Mouse (Mus musculus) hindbrain, embryonic 15.5 days (tissue): ENCODE data around the gene Trank1. TPM values are rescaled to one million over a fixed set of nuclear protein-coding genes. Genes with fewer than 3 reads are reported as not detected.

Experiments
- ATAC-seq: fragments of 200-750 bp; cut with Nextera tagmentation; 2 replicates; pipeline ENCODE4 v1.8.0; 2017; ENCODE audit warnings: low read depth, moderate number of reproducible peaks, moderate TSS enrichment; ENCODE audit not compliant: low FRiP score
- H3K27ac ChIP-seq: fragments of 300-500 bp; sonication (generic); replicated peaks from 2 replicates; pipeline ENCODE4 v1.5.1; 2015; ENCODE audit warnings: mild to moderate bottlenecking, inconsistent platforms
- H3K27me3 ChIP-seq: fragments of 300-500 bp; sonication (generic); 2 replicates; pipeline ENCODE4 v1.6.1; 2015; ENCODE audit warnings: control low read depth, inconsistent platforms
- H3K36me3 ChIP-seq: fragments of 300-500 bp; sonication (generic); 2 replicates; pipeline ENCODE4 v1.6.1; 2015; ENCODE audit warnings: control low read depth, inconsistent platforms
- H3K4me1 ChIP-seq: fragments of 300-500 bp; sonication (generic); replicated peaks from 2 replicates; pipeline ENCODE4 v1.6.1; 2015; ENCODE audit warnings: control low read depth, inconsistent platforms
- H3K4me2 ChIP-seq: fragments of 300-500 bp; sonication (generic); 2 replicates; pipeline ENCODE4 v1.6.1; 2015; ENCODE audit warnings: moderate library complexity, mild to moderate bottlenecking, inconsistent platforms
- H3K4me3 ChIP-seq: fragments of 300-500 bp; sonication (generic); 2 replicates; pipeline ENCODE4 v1.5.1; 2015; ENCODE audit warnings: mild to moderate bottlenecking, inconsistent platforms
- H3K9ac ChIP-seq: fragments of 300-500 bp; sonication (generic); 2 replicates; pipeline ENCODE4 v1.6.1; 2015; ENCODE audit warnings: inconsistent platforms
- H3K9me3 ChIP-seq: fragments of 300-500 bp; sonication (generic); 2 replicates; pipeline ENCODE4 v1.6.1; 2016; ENCODE audit warnings: control low read depth, inconsistent platforms
- WGBS: fragments of 180-500 bp; shearing (Covaris S2); methylation state at CpG from one replicate; pipeline ENCODE4 v1.1.7; 2015; 5-methylcytosine and 5-hydroxymethylcytosine counted together
- polyA plus RNA-seq: library from polyadenylated mRNA; unstranded; fragments of >200 nt; fragmentation: Nextera tagmentation; extraction: Ambion mirVana; gene quantifications from 2 replicates; pipeline ENCODE4 v1.2.1, GENCODE M21; 2015

Gene Trank1
- polyA plus RNA-seq, 1 experiment from 2014 or later, result 11.0 TPM

DNA sequence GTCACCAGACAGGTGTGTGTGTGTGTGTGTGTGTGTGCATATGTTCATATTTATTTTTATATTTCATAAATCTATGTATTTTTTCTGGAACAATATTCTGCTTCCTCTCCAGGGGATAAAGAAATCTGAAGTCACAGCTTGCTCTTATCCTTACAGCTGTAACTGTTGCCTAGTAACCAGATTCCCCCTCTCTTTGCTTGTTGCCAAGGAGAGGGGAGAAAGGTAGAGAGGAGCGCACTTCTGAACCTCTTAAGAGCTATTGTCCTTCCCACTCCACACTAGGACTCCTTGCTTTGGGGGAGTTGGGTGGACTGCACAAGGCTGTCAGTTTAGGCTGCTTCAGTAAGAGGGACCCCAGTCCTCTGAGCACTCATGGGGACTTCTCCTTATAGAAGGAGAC, 40.1 kb downstream of the Trank1 start:
- Histone ChIP-seq H3K4me2 (peak overlapping the region; percentile 43), H3K27ac (peak overlapping the region; percentile 57), H3K4me1 (peaks cover 16% of the 10 kb centered on the region), H3K9me3 (no peaks in the 10 kb centered on the region), H3K27me3 (no peaks in the 10 kb centered on the region), H3K9ac (no peak overlapping the region), H3K36me3 (no peaks in the 10 kb centered on the region), H3K4me3 (peak overlapping the region; percentile 12; the same call in 1 of the 2 replicates)
- peak; percentile 79; the same call in 1 of the 2 replicates for ATAC-seq
- WGBS, result 11% methylated on average over 1 of the region's 1 CpGs

DNA sequence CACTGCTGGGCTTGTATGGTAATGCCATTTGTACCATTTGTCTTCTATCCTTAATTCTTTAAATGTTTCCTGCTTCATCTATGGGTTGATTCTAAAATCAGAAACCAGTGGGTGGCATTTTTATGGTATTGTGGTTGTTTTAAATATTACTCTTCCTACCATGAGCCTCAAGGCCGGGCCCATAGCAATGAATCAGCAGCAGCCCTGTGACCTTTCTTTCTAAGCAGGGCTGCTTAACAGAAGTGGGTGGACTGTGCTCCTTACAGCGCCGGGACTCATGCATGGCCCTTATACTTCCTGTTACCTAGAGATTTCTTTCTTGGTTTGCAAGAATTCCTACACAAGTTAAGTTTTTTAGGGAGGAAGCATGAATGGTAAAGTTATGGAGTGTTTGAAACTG, 41.1 kb downstream of the Trank1 start:
- no peaks in the 10 kb centered on the region for H3K36me3 ChIP-seq
- peaks cover 16% of the 10 kb centered on the region for H3K4me1 ChIP-seq
- WGBS, result 75% methylated on average over 3 of the region's 3 CpGs
- no peak overlapping the region for H3K4me3 ChIP-seq
- no peaks in the 10 kb centered on the region for H3K27me3 ChIP-seq
- H3K4me2 ChIP-seq, result peak overlapping the region; percentile 43
- H3K9me3 ChIP-seq, result no peaks in the 10 kb centered on the region
- H3K27ac ChIP-seq, result no peak overlapping the region
- ATAC-seq, result no peak
- no peak overlapping the region for H3K9ac ChIP-seq

DNA sequence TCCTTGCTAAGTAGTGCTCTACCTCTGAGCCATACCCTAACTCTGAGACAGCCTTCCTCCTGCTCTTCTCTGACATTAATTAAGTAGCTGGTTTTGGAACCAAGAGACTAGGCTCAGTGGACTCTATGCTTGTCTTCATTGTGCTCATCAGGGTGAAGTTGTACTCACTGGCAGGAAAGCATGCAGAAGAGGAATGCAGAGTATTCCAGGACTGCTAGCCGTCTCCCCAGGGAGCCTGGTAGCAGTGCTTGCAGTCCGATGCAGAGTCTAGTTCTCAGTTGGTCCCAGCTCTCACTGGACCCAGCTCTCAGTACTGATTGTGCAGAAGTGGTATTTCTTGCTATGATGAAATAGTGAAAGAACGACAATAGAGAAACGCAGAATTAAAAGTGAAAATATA, 43.5 kb downstream of the Trank1 start:
- WGBS, result 58% methylated on average over 4 of the region's 4 CpGs
- Histone ChIP-seq H3K27ac (no peak overlapping the region), H3K4me2 (no peak overlapping the region), H3K36me3 (no peaks in the 10 kb centered on the region), H3K9ac (no peak overlapping the region), H3K9me3 (no peaks in the 10 kb centered on the region), H3K4me3 (no peak overlapping the region), H3K27me3 (no peaks in the 10 kb centered on the region), H3K4me1 (peaks cover 16% of the 10 kb centered on the region)
- ATAC-seq, result no peak

DNA sequence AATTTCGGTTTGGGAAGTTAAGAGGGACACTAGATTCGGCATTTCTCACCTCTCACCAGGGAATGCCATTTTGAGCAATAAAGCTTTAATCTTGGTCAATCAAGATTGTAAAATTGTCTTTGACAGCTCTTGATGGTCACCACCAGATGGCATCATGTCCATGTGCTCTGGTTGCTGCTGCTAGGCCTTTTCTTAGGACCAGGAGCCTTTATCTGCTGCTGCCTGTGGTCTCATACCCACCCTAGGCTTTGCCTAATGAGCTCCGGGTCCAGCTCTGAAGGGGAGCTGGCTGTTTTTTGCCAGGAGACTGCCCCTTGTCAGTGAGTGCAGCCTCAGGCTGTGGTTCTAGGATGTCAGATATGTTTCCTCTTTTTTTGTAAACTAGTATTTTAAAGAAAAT, 44.8 kb downstream of the Trank1 start:
- no peaks in the 10 kb centered on the region for H3K9me3 ChIP-seq
- H3K27me3 ChIP-seq, result no peaks in the 10 kb centered on the region
- WGBS, result 38% methylated on average over 3 of the region's 3 CpGs
- no peak overlapping the region for H3K9ac ChIP-seq
- no peaks in the 10 kb centered on the region for H3K36me3 ChIP-seq
- H3K4me1 ChIP-seq, result peaks cover 13% of the 10 kb centered on the region
- 0 out of 2 replicates have a peak, but pooled peaks have one; percentile 51 for ATAC-seq
- no peak overlapping the region for H3K27ac ChIP-seq
- no peak overlapping the region for H3K4me2 ChIP-seq
- H3K4me3 ChIP-seq, result no peak overlapping the region

DNA sequence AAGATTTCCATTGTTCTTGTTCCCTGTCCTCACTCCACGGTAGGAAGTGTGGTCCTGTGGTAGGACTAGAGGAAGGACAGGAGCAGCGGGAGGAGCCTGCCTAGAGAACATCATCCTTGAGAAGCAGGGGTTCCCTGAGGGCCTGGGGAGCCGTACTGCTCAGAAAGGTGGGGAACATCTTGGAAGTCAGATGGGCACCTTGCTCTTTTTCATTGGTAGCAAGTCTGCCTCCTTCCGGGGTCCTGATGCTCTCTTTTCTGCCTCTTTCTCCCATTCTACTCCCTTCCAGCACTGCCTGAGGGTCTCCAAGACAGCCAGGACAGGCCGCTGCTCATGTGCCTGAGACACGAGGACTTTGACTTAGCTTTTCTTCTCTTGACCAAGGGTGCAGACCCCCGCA, 52.1 kb downstream of the Trank1 start:
- WGBS, result 75% methylated on average over 7 of the region's 7 CpGs
- no peak for ATAC-seq
- no peak overlapping the region for H3K4me3 ChIP-seq

DNA sequence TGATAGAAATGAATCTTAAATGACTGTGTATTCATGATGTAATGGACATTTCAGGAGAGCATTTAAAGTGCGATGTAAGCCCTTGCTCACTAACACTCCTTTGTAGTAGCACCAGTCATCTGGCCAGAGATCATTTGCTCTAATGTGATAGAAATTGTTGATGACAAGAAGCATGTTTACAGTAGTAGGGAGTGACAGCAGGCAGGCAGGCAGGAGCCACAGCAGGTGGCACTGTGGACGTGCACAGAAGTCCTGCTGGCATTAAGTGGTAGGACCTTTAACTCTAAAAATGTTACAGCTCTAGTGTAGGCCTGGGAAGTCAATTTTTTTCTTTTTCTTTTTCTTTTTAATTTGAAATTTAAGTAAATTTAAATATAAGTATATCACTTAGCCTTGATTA, 56.2 kb downstream of the Trank1 start:
- no peak overlapping the region for H3K27ac ChIP-seq
- H3K27me3 ChIP-seq, result no peaks in the 10 kb centered on the region
- no peak overlapping the region for H3K4me2 ChIP-seq
- 48% methylated on average over 2 of the region's 2 CpGs for WGBS
- ATAC-seq, result no peak
- no peaks in the 10 kb centered on the region for H3K9me3 ChIP-seq
- H3K36me3 ChIP-seq, result peaks cover 21% of the 10 kb centered on the region
- H3K4me1 ChIP-seq, result no peaks in the 10 kb centered on the region
- no peak overlapping the region for H3K9ac ChIP-seq
- H3K4me3 ChIP-seq, result no peak overlapping the region

More for the DNA sequence above, 52.1 kb downstream of the Trank1 start:
- Histone ChIP-seq H3K27ac (no peak overlapping the region), H3K4me1 (no peaks in the 10 kb centered on the region), H3K27me3 (no peaks in the 10 kb centered on the region), H3K9ac (no peak overlapping the region), H3K36me3 (peaks cover 21% of the 10 kb centered on the region), H3K4me2 (no peak overlapping the region), H3K9me3 (no peaks in the 10 kb centered on the region)

DNA sequence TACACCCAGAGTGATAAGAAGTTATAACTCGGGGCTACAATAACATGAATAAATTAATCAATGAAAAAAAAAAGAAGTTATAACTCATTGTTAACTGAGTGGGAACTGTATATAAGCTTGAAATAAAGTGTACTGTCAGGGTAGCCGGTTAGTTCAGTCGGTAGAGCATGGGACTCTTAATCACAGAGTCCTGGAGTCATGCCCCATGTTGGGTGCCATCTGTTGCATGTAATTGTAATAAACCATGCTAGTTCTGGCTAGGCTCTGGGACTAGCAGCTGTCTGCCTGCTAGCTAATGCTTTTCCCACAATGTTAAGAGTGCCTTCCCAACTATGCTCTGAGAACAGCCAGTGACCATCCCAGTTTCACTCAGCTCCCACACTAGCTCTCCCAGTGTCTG, 60.5 kb downstream of the Trank1 start:
- Histone ChIP-seq H3K4me3 (no peak overlapping the region), H3K4me1 (no peaks in the 10 kb centered on the region), H3K9me3 (no peaks in the 10 kb centered on the region), H3K27me3 (no peaks in the 10 kb centered on the region), H3K36me3 (no peaks in the 10 kb centered on the region), H3K4me2 (no peak overlapping the region), H3K27ac (no peak overlapping the region), H3K9ac (no peak overlapping the region)
- no peak for ATAC-seq
- 85% methylated on average over 3 of the region's 3 CpGs for WGBS

DNA sequence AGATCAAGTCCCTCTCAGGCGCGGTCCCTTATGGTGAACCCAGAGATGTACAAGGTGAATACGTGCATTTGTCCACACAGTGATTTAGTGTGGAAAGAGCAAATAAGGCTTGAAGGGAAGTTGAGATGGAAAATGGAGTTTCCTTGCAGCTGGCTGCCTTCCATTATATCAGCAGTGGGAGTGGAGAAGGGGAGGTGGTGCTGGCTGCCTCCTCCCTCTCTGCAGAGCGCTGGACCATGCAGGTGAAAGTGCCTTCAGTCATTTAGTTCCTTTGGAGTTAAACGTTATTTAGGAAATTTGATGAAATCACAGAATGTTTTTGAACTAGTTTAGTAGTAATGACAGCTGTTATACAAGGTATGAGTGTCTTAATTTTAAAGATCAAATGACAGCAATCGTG, 66.3 kb downstream of the Trank1 start:
- peaks cover 6% of the 10 kb centered on the region; the same call in 1 of the 2 replicates for H3K36me3 ChIP-seq
- no peaks in the 10 kb centered on the region for H3K4me1 ChIP-seq
- H3K27ac ChIP-seq, result no peak overlapping the region
- H3K4me3 ChIP-seq, result no peak overlapping the region
- no peaks in the 10 kb centered on the region for H3K27me3 ChIP-seq
- no peak for ATAC-seq
- H3K9ac ChIP-seq, result no peak overlapping the region
- WGBS, result 82% methylated on average over 6 of the region's 6 CpGs
- H3K4me2 ChIP-seq, result no peak overlapping the region
- no peaks in the 10 kb centered on the region for H3K9me3 ChIP-seq

DNA sequence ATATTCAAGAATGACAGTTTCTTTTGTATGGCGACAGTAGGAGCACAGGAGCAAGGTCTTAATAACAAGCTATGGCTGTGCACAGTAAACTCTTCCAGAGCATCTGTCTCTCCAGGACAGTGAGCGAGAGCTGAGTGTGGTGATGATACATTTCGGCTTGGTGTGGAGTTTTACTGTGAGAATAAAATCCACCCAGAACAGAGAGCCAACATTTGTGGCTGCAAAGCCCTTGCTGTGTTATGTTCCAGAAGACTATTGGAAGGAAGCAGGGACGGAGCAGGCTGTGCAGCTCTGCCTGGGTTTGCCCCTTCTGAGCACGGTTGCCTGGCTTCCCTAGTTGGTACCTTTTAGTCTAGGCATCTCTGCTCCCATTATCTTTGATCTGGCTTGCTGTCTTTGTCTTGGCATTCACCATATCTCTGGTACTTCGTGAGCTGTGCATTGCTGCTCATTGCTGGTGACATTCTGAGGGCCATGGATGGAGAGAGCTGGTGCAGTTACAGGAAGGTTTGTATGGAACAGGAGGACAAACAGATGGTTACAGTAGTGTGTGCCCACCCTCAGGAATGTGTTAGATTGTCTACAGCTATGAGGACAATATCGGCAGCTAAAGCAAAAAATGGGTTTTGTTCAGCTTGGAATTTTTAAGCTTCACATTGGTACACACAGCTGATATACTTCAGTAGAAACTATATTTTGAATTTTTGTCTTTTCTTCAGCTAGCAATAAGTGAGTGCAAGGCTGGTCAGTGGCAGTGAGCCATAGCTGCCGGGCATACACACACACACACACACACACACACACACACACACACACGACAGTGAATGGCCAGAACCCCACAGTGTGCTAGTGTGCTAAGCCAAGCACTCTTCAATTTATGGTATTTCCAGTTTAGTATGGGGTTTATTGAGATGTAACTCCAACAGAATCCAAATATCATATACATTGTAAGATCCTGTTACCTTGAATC, 69.8 kb downstream of the Trank1 start:
- 82% methylated on average over 9 of the region's 9 CpGs for WGBS
- Histone ChIP-seq H3K4me1 (peaks cover 14% of the 10 kb centered on the region), H3K4me2 (no peak overlapping the region), H3K36me3 (peaks cover 11% of the 10 kb centered on the region; the same call in 1 of the 2 replicates), H3K27me3 (no peaks in the 10 kb centered on the region), H3K27ac (no peak overlapping the region), H3K9me3 (no peaks in the 10 kb centered on the region), H3K4me3 (no peak overlapping the region), H3K9ac (no peak overlapping the region)
- ATAC-seq, result no peak

DNA sequence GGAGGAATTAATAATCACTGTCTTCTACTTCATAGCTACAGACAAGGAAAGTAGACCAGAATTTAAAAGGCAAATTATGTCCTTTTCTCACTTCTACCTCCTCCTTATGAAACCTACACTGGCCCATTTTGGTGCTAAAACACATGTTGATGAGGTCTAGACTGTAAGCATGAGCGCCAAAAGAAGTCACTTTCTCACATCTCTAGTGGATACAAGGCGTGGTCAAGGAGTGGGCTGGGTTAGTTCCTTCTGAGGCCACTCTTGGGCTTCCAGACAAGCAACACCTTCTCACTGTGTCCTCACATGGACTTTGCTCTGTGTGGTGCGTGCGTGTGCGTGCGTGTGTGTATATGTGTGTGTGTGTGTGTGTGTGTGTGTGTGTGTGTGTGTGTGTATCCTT, 70.9 kb downstream of the Trank1 start:
- peaks cover 14% of the 10 kb centered on the region for H3K4me1 ChIP-seq
- no peak overlapping the region for H3K4me3 ChIP-seq
- peaks cover 11% of the 10 kb centered on the region; the same call in 1 of the 2 replicates for H3K36me3 ChIP-seq
- 96% methylated on average over 6 of the region's 6 CpGs for WGBS
- H3K27me3 ChIP-seq, result no peaks in the 10 kb centered on the region
- H3K4me2 ChIP-seq, result no peak overlapping the region
- H3K9me3 ChIP-seq, result no peaks in the 10 kb centered on the region
- no peak for ATAC-seq
- H3K27ac ChIP-seq, result no peak overlapping the region
- no peak overlapping the region for H3K9ac ChIP-seq

DNA sequence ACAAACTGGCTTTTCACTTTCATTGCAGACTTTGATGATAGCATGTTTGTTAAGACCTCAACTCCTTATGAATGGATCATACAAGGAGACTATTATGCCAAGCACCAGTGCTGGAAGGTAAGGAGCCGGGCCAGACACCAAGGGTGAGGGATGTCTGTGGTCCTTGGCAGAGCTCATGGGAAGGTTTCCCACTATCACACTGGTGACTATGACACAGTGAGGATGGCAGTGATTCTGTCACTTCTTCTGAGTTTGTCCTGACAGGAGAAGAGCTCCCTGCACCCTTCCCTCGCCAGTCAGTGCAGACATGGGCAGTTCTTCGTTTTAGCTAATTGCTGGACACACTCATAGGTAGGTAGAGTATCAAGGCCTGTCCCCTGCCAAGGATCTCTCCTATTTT, 71.5 kb downstream of the Trank1 start:
- no peaks in the 10 kb centered on the region for H3K27me3 ChIP-seq
- no peak overlapping the region for H3K4me3 ChIP-seq
- H3K9me3 ChIP-seq, result no peaks in the 10 kb centered on the region
- no peak for ATAC-seq
- H3K4me1 ChIP-seq, result peaks cover 14% of the 10 kb centered on the region
- no peak overlapping the region for H3K4me2 ChIP-seq
- WGBS, result 86% methylated on average over 3 of the region's 3 CpGs
- no peak overlapping the region for H3K27ac ChIP-seq
- H3K36me3 ChIP-seq, result peaks cover 11% of the 10 kb centered on the region; the same call in 1 of the 2 replicates
- H3K9ac ChIP-seq, result no peak overlapping the region

DNA sequence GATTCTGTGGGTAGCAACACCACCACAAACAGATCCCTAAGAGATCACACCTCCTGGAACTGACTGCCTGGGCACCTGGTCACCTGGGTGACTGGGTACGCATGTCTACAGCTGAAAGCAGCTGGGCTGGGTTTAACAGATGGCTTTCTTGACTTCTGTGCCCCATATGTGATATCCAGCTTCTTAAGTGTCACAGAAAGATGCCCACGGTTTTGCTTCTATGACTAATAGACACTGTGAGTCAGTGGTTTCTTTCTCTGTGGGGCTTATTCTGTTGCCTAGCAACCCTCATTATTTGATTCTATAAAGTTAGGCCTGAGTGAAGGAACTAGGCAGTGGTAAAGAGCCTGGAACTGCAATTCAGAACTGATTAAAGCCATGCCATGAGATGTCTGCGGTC, 72.2 kb downstream of the Trank1 start:
- ATAC-seq, result peak; percentile 65
- no peak overlapping the region for H3K4me2 ChIP-seq
- 41% methylated on average over 3 of the region's 3 CpGs for WGBS
- no peak overlapping the region for H3K4me3 ChIP-seq
- H3K9ac ChIP-seq, result no peak overlapping the region
- H3K27me3 ChIP-seq, result no peaks in the 10 kb centered on the region
- H3K4me1 ChIP-seq, result peaks cover 14% of the 10 kb centered on the region
- peaks cover 7% of the 10 kb centered on the region; the same call in 1 of the 2 replicates for H3K36me3 ChIP-seq
- peak overlapping the region; percentile 51 for H3K27ac ChIP-seq
- H3K9me3 ChIP-seq, result no peaks in the 10 kb centered on the region
